Mouse (Mus musculus): Measurements from ENCODE around the gene Gp1bb.
A peak's percentile ranks its signal among the peaks of the same experiment; 100 is the strongest.

The Gp1bb gene

DNA sequence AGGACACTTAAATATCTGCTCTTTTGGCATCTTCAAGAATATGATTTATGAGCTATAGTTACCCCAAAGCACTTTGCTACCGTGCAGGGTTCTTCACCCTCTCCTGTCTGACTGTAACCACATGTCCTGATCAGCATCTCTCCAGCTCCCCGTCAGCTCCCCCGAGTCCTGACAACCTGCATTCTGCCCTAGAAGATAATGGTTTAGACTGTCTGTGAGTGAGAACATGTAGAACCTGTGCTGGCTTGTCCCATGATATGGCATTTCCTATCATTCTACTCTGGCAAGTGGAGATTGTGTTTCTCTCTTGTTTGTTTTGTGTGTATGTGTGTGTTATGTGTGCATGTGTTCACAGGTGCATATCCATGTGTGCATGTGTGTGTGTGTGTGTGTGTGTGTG lies 24.2 kb downstream of the Gp1bb start:
- no peak for DNase-seq

DNA sequence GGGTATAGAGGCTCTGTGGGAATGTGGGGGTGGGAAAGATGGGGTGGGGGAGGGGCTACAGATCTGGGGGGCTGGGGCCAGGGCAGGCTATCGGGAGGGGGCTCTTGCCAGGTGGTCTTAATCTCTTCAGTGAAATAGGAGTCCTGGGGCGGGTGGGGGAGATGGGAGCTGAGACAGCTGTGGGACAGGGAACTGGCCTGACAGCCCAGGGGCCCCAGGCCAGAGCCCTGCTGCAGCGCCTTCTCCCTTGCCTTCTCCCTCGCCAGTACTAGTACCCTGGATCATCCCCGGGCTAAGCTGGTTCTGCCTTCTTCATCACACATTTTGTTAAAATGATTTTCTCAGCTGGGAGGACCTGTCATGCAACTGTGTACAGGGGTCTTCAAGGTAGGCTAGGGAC lies 25.9 kb downstream of the Gp1bb start:
- DNase-seq: no peak

DNA sequence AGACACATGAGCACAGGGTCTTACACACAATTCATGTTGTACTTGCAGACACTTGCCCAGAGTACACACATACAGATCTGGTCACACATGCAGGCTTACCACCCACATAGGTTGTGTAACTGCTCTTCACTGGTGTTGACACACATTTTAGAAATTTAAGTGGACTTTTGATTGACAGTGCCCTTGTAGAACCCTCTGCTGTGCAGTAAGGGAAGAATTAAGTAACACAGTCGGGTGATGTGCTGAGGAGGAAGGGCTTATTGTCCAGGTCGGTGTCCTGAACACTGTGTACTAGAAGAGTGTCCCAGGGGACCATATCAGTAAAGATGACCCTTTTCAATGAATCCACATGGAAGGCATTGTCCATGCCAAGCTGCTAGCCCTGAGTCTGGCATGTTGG lies 28.3 kb downstream of the Gp1bb start:
- no peak for DNase-seq

DNA sequence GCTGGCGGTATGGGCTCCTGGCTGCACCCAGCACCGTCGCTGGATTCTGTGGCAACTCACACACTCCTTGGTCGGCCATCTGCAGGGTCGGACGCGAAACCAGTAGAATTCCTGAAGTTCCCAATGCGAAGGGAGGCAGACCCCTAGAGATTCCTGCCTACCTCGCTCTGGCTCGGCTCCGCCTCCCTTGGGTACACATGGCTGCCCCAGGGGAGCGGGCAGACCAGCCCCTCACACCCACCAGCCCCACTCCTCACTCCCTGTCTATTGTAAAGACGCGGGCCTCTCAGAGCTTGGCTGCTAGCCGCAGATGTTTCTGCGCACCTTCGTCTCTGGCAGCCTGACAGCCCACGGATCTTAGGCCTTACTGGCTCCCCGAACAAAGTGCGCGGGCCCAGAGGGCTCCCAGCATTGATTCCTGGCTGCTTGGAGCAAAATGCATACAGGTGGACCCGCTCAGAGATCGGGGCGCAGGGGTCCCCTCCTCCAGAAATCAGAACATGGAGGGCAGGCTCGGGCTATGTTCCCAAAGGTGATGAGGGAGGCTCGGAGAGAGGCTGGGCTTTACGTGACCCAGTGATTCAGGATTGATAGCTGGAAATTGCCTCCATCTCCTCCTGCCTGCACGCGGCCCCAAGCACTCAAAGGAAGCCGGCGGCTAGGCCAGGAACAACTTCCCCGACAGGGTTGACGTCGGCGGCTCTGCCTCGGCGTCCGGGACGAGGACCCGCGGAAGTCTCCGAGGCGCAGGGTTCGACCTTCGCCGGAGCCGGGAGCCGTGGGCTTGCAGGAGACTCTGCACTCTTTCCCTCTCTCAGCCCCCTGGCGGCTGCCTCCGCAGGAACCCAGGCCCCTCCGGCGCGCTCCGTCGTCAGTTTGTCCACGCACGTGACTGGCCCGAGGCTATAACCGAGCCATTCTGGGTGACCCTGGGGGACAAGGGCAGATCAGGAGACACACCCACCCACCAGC lies 30.9 kb downstream of the Gp1bb start:
- peak; percentile 38 for DNase-seq

DNA sequence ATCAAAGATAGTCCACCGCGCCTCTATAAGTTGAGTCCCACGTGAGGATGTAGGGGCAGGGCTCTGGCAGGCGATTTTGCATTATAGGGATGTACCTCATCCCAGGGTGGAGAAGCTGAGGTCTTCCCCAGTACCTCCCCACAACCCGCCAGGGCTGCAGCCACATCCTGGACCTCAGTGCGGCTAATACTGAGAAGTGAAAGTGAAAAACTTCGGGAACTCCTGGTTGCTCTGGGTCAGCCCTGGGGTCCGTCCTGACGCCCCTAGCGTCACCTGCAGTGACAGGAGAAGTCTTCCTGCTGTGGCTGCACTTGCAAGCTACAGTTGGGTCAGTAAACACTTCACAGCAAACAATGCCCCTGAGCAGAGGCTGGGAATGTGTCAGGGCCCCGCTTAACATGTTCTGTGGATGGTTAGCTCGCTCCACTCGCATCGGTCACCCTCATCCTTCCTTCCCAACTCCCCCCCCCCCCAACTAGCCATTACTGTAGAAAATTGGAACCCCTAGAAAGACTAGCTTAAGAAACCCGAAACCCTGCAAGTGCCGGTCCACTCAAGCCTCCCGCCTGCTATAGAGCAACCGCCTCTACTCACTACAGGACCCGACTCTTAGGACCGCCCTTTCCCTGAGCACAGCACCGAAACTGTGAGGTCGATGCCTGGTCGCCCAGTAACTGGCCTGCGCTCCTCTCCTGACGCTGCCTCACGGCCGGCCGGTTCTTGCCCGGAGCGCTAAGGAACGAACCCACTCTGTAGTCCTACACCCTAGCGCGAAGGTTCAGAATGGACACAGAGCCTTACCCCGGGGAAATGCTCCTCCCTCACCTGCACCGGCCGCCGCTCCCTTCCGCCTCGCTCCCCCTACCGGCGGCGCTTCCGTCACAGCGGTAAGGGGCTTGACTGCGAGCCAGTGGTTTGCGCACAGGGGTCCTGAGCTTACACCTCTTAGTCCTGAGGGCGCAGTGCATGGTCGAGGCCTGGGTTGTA lies 32.1 kb downstream of the Gp1bb start, which contains the start of gene Tbx1:
TSS of gene Tbx1 (minus strand) at position 868 of the 987 bp plus-strand sequence.
- DNase-seq: no peak

DNA sequence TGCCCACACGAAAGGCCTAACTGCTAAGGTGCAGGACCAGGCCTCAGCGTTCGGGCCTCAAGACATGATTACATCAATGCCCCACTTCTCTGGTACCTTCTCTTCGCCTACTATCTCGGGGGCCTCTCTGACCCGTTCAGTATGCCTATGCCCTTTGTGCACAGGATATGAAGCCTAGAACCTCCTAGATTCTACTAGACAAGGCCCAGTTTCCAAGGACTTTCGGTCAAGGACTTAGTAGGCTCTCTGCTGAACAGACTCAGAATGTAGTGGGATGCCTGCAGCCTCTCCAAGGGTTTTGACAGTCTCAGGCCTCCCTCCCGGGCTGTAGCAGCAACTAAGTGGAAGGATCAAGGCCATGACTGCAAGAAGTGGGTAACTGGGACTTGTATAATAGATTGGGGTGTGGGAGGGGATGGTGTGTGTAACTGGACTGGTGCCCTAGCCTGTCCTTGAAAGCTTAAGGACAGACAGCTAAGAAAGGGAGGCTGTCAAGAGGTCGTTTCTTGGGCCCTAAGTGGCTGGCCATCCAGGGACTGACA lies 33.1 kb downstream of the Gp1bb start:
- no peak for DNase-seq

DNA sequence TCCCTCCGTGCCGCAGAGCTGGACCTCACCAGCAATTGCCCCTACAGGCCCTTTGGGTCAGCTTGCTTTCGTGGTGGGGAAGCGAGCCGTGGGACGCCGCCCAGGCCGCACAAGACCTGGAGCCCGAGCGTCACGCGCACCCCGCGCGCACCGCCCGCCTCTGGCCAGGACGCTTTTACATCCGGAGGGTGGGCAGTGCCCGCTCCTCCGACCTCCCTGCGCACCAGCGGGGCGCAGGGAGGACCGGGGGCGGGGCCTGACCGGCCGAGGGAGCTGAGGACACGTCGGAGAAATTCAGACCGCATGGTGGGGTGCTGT lies 33.5 kb downstream of the Gp1bb start:
- DNase-seq: no peak

DNA sequence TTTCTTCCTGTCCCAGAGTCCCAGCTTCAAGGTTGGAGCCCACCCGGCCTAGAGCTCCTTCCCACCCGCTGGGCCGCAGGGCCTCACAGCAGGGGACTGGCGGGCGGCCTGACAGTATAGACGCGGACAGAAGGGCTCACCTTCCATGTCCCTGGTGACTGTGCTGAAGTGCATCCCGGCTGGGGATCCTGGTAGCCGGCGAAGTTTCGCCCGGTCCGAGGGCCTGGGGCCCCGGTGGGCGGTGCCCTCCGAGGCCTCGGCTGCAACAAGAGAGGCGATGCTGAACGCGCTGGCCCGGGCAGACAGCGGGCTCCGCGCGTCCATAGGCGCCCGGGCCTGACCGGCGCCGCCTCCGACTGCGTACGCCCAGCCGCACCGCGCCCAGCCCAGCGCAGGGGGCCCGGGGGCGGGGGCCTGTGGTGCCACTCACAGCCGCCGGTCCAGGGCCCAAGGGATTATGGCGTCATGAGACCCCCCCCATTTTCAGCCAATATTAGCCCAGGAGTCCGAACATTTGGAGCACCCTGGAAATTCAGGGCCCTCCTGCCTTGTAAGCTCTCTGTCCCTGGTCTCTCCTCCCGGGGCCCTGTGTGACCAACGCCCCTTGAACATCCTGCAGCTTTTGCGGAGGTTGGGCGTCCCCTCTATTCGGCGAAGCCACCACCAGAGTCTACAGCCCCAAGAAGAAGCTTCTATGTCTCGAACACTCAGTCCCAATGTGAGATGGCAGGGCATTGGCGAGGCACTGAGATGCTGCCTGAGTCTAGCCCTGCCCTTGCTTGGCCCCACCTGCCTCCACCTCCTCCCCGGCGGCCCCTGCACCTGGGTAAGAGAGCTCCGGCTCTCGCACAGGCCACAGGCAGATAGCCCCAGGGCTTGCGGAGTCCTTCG lies 34.1 kb downstream of the Gp1bb start:
- DNase-seq: no peak

DNA sequence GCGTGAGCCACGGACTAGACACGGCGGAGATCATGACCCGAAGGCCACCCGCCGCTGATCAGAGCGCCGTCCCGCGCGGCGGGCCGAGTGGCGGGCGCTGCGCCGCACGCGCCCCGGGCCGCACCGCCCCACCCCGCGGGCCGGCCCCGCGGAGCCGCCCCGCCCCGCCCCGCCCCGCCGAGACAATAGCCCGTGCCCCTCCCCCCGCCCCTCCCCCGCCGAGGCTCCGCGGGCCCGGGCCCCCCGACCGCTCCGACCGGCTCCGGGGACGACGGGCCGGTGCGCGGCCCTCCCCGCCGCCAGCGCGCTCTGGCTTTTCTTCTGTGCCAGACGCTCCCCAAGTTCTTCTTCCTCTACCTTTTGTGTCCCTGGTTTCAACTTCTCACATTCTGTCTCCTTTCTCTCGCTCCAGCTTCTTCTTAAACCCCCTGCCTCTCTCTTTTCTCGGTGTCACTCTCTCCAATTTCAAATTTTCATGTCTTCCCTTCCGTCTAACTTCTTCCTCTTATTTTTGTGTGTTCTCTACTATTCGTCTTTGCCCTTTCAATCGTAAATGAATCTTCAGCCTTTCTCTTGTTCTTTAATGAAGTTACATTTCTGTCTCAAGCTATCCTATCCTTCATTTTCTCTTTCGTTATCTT lies 35.2 kb downstream of the Gp1bb start:
- no peak for DNase-seq

DNA sequence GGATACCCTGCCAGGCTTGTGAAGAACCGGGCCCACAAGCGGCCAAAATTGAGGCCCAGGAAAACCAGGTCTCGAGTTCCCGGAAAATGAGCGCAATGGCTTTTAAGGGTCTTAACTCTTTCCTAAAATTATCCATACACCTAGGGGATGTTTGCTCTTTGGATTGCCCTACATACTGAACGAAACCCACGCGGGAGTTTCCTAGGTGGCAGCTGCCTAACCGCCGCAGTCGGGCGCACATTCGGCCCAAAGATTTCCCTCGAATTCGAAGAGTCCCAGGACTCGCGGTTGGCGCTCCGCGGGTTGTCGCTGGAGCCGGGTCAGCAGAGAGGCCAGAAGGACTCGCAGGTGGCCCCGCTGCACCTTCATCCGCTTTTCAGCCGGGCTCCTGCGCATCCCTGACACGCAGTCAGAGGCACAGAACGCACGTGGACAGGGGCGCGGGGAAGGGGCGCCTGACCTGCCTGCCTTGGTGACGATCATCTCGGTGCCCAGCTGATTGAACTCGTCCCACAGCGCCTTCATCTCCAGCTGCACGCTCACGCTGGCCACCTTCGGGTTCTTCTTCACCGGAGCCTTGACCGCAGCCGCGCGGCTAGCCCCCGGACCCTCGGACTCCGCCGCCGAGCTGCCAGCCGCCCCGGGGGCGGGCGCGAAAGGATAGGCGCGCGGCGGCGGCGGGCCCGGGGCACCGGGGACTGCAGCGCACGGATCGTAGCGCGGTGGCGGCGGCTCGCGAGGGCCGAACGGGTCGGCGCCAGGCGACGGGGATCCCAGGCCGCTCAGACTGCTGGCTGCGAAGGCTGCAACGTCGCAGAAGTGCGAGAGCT lies 35.9 kb downstream of the Gp1bb start:
- DNase-seq: no peak

DNA sequence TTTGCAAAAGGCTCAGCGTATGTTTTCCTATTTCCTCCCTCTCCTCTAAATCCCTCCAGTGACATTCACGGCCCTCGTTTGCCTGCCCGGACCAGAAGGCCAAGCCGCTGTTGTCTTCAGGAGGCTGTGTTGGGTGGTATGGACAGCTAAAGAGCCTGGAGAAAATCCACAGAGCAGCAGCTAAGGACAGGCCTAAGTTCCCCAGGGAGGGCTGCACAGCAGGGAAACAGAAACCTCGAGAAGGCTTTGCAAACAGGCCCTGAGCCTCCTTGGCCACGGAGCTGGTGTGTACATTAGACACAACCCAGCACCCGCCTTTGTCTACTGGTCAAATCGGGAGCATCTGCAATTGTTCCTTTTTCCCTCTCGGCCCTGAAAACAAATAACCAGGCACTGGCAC lies 36.5 kb downstream of the Gp1bb start:
- no peak for DNase-seq

DNA sequence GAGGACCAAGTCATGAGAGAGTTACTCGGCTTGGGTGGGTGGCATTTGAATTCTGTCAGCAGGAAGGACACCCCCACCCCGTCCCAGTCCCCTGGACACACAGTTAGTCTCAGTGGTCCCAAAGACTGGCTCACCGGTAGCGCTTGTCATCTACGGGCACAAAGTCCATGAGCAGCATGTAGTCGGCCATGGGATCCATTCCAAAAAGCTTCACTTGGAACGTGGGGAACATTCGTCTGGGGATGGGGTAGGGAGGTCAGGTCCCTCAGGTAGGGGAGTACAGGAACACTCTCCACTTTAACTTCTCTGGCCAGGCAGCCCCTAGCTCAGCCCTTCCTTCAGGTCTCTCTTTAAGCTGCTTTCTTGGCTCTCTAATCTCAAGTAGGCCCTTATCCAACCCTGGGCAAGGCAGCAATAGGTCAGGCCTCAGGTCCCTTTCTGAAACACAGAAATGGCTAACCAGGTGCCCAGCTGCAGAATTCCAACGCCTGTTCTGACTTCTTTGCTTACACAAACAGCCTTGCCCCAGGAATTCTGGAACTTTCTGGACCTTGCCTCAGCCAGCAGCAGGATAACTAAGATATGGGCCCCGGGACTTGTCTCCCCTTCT lies 37.2 kb downstream of the Gp1bb start:
- no peak for DNase-seq

DNA sequence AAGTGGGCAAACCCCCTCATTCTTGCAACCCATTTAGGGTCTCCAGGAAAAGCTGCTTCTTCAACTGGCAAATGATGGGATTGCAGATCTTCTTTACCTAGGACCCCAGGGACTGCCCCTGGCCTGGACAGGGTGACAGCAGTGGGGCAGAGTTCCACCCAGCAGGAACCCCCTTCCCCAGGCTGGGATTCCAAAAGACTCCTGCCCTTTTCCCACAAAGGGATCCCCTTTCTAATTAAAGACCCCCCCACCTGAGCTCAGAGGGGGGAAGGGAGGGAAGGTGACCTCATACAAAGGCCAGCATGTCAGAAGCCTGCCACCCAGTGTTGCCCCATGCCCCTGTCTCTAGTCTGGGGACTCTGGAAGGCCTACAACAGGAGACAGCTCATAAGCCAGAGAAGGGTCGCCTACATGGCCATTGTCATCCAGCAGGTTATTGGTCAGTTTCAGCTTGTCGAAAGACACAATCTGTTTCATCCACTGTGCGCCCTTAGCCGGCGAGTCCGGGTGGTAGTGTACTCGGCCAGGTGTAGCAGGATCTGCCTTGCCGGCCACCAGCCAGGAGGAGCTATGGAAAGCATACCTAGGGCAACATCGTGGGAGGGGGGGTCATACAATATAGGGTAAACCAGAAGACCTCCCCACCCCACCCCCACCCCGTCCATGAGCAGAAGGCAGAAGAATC lies 38.4 kb downstream of the Gp1bb start:
- DNase-seq: no peak

DNA sequence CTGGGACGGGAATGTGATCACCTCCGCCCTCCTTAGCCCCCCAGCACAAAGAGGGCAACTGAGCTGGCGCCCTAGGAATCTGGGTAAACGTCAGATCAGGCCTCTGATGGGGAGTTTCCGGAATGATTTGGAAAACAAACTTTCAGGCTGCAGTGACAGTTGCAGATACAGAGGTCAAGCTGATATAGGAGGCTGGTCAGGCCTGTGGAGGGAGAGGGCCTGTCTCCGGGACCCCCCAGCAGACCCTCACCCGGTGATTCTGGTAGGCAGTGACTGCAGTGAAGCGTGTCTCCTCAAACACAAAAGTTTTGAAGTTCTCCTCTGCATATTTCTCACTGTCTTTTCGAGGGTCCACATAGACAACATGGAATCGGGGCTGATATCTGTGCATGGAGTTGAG lies 39.0 kb downstream of the Gp1bb start:
- DNase-seq: no peak

DNA sequence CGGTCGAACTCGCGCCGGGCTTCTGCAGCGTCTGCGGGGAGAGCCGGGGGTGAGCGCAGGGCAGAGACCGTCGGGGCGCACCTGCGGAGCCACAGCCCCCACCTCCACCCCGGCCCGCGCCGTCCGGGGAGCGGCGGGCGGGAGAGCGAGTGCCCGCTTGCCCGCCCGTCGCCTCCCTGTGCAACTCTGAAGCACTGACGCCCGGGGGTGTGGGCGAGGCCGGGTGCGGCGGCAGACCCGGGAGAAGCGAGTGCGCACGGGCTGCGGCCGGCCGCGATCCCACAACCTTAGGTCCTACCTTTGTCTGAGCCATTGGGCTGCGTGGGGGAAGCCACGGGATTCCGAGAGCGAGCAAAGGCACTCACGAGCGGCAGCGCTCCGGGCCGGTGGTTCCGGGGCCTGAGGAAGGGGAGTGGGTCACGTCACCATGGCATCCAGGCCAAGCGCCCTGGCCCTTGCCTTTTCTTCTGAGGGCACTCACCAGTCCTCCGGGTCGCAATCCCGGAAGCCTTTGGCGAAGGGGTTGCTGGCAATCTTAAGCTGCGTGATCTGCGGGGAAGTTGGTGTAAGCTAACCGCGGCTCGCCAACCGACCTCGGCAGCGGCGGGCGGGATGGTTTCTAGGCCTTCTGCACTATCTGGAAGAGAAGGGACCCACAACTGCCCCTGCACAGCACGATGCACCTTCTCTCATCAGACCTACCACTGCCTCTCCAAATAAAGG lies 39.6 kb downstream of the Gp1bb start:
- DNase-seq: no peak

DNA sequence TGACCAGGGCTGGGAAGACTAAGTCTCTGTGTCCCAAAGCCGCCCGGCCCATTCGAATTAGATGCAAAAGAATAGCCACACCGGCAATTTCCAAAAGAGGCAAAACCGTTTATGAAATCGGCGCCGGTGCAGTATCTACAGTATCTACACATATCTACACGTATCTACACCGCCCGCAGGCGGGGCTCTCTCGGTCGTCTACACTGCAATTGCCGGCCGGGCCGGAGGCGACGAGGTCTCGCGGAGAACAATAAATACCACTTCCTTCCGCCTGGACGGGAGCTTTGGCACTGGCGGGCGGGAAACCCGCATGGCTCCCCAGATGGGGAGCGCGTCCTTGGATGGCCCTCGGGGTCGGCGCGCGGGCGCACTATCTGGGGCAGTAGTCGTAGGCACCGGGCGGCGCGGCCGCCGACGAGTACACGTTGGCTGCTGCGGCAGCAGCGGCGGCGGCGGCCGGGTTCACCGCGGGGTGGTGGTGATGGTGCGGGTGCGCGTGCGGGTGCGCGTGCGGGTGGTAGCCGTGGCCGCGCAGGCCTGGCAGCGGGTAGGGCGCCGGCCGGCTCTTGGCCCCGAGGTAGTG lies 40.5 kb downstream of the Gp1bb start:
- DNase-seq: peak; percentile 28

DNA sequence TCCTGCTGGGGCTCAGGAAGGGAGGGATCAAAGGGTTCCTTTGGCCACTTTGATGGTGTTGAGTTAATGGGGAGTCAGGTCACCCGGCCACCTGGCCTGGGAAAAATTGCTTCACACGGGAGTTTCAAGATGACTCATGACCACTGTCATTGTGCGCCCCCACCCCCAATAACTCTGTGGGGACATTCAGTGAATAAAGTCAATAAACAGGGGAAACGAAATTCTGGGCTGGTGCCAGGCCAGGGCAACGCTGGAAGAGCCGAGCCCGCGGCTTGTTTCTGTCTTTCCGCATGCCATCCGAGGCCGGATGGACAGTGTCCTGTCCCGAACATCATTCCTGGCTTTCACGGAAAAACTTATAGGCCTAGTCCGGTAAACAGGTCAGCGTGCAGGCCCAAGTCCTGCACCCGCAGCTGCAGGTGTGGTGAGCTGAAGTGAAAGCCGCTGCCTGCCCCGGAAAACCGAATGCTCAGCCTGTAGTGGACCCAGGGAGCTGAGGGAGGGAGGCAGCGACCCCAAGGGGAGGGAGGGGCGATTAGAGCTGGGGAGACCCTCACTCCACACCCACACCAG lies 41.1 kb downstream of the Gp1bb start:
- DNase-seq: peak; percentile 30

DNA sequence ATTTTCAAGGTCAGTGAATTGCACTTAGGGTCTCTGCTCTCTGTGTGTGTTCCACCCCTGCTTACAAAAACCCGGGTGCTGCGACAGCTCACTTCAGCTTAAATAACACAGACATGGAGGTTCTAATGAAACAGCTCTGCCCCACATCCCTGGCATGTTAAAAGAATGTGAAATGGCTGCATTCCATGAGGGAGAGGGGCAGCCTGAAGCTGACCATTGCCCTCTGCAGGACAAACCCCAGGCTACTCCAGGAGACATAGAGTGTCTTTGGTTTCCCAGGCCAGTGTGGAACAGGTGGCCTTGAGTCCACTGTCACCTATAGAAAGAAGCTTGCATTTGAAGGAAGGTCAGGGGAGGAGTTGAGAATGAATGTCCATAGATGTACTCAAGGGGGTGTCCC lies 41.8 kb downstream of the Gp1bb start:
- DNase-seq: no peak

All from right cerebral cortex, postnatal 4 days (tissue).